Comparison of ENCODE assay signal across 16 mouse cellular contexts in genomic region chr4:59870433-59870832, GRCm38 (mm10). TPM values are rescaled to one million over a fixed set of nuclear protein-coding genes. Genes with fewer than 3 reads are reported as not detected.
A peak's percentile ranks its signal among the peaks of the same experiment; 100 is the strongest.
DNase-seq lines count a peak whose midpoint lies in the region; ATAC-seq and TF ChIP-seq lines count a peak whose summit lies in the region.
"Had no signal": no experiment of that assay in that cellular context is flagged by ENCODE, and none has a peak within 500 bp of the region (broad histone marks: within the 10 kb centered on the region; RNA-seq: fewer than 3 reads in every experiment).

No protein-coding gene starts in this region.

- 57% methylated on average over 6 of the region's 6 CpGs for WGBS in limb, embryonic 14.5 days

- H3K4me1 ChIP-seq in bone marrow macrophage, adult 2 months (ENCODE audit: control insufficient read depth, insufficient read depth, low read length), result peaks cover 49% of the 10 kb centered on the region
- peaks cover 17% of the 10 kb centered on the region; the same call in 1 of the 2 replicates for H3K4me1 ChIP-seq in limb, embryonic 14.5 days (ENCODE audit: control insufficient read depth, insufficient read depth, low read length)

- peak overlapping the region; percentile 76 for H3K27ac ChIP-seq in gastrocnemius, adult 2 months
- H3K27ac ChIP-seq in layer of hippocampus, adult 2 months, result peak overlapping the region; percentile 64
- peak overlapping the region; percentile 63 for H3K27ac ChIP-seq in bone marrow macrophage, adult 2 months (ENCODE audit: insufficient read depth, low read depth, low read length)
- peak overlapping the region; percentile 83 for H3K27ac ChIP-seq in limb, embryonic 14.5 days (replicated peaks; ENCODE audit: low read depth, low read length)
- H3K27ac ChIP-seq: hindbrain, embryonic 10.5 days; kidney, embryonic 15.5 days; liver, embryonic 13.5 days had no signal

- peaks cover 3% of the 10 kb centered on the region; the same call in 1 of the 2 replicates for H3K36me3 ChIP-seq in limb, embryonic 14.5 days (ENCODE audit: control insufficient read depth, insufficient read depth, low read length)
- H3K36me3 ChIP-seq: kidney, embryonic 15.5 days had no signal

- no peak for DNase-seq in gastrocnemius, adult 2 months
- no peak for DNase-seq in gastrocnemius, postnatal 4 days (ENCODE audit: low spot score in 2 of 2)
- no peak for DNase-seq in layer of hippocampus, adult 2 months (ENCODE audit: low spot score in 2 of 2)
- DNase-seq in layer of hippocampus, postnatal 25 days (ENCODE audit: extremely low spot score in 1 of 2, low spot score in 1 of 2), result no peak
- peak; percentile 47 for DNase-seq in limb, embryonic 14.5 days (ENCODE audit: low spot score)
- no peak for DNase-seq in layer of hippocampus, adult 11-12 months (ENCODE audit: low spot score)

- no peaks in the 10 kb centered on the region for H3K9me3 ChIP-seq in limb, embryonic 14.5 days (ENCODE audit: control insufficient read depth, low read length)
- H3K9me3 ChIP-seq: hindbrain, embryonic 10.5 days; kidney, embryonic 15.5 days; liver, embryonic 13.5 days had no signal

- TF ChIP-seq CTCF in gastrocnemius, adult 2 months (IDR thresholded peaks at IDR 0.05), result no peak
- no peak for TF ChIP-seq CTCF in layer of hippocampus, adult 2 months (conservative IDR thresholded peaks at IDR 0.05)
- TF ChIP-seq CTCF in bone marrow macrophage, adult 2 months (IDR thresholded peaks at IDR 0.05; ENCODE audit: low read depth, low read length), result no peak

- peak; percentile 48; the same call in 1 of the 2 replicates for ATAC-seq in limb, embryonic 14.5 days (ENCODE audit: low FRiP score, low read depth)

- 0 out of 2 replicates have a peak overlapping the region, but pooled peaks have one; percentile 11 for H3K4me2 ChIP-seq in limb, embryonic 14.5 days (replicated peaks; ENCODE audit: low read depth, low read length, severe bottlenecking)
- H3K4me2 ChIP-seq: kidney, embryonic 15.5 days; liver, embryonic 13.5 days had no signal

- no peak overlapping the region for H3K9ac ChIP-seq in limb, embryonic 14.5 days (ENCODE audit: low read depth, low read length, severe bottlenecking)
- H3K9ac ChIP-seq: kidney, embryonic 15.5 days; liver, embryonic 13.5 days had no signal

- TF ChIP-seq POLR2A in bone marrow macrophage, adult 2 months (IDR thresholded peaks at IDR 0.05; ENCODE audit: borderline replicate concordance, low read depth, low read length), result no peak
- no peak for TF ChIP-seq POLR2A in limb, embryonic 14.5 days (IDR thresholded peaks at IDR 0.05; ENCODE audit: borderline replicate concordance, extremely low read depth, insufficient read depth, insufficient read length)

- intact Hi-C loops in gastrocnemius, adult 2 months (cut with DNase I), result loop anchor here (2.0 to 10.0 kb wide), 3 partner anchors 20 to 506 kb away; partner anchors contain the start of gene Snx30

- no peaks in the 10 kb centered on the region for H3K27me3 ChIP-seq in limb, embryonic 14.5 days (ENCODE audit: control insufficient read depth, insufficient read depth, low read length)
- H3K27me3 ChIP-seq: kidney, embryonic 15.5 days; liver, embryonic 13.5 days had no signal

- H3K4me3 ChIP-seq in gastrocnemius, adult 2 months, result peak overlapping the region; percentile 55
- no peak overlapping the region; the same call in 1 of the 2 replicates for H3K4me3 ChIP-seq in layer of hippocampus, adult 2 months
- no peak overlapping the region for H3K4me3 ChIP-seq in bone marrow macrophage, adult 2 months (ENCODE audit: insufficient read depth, low read length)
- H3K4me3 ChIP-seq in limb, embryonic 14.5 days (replicated peaks; ENCODE audit: low read length), result no peak overlapping the region
- H3K4me3 ChIP-seq: hindbrain, embryonic 10.5 days; kidney, embryonic 15.5 days; liver, embryonic 13.5 days had no signal

RNA-seq across cellular contexts. Expression of gene Slc46a2, which starts 44.4 kb away (rescaled TPM):
- not detected for total RNA-seq in gastrocnemius, adult 2 months (2021)
- total RNA-seq in gastrocnemius, postnatal 4 days (2021), result not detected
- total RNA-seq in layer of hippocampus, adult 2 months (2021), result not detected
- total RNA-seq in layer of hippocampus, postnatal 25 days (2021), result not detected
- polyA plus RNA-seq in bone marrow macrophage, adult 2 months (2012; ENCODE audit: insufficient read depth, insufficient read length, missing spikeins), result 0.47 TPM in 1 of 2 replicates, not detected in the other
- 0.03 TPM in 1 of 2 replicates, not detected in the other for polyA plus RNA-seq in limb, embryonic 14.5 days (2012; rRNA removed)
- 0.08 and 0.17 TPM in 2 replicates for polyA plus RNA-seq in limb, embryonic 14.5 days (2014; fragmentation: Nextera tagmentation; extraction: Ambion mirVana)
- total RNA-seq: gastrocnemius, postnatal 25 days; layer of hippocampus, adult 18-20 months; left cerebral cortex, postnatal 10 days; megakaryocyte progenitor cell, adult 5-6 weeks had no signal
- polyA plus RNA-seq: hindbrain, embryonic 10.5 days; kidney, embryonic 15.5 days; liver, embryonic 13.5 days; midbrain, embryonic 14.5 days; spleen, adult 2 months had no signal
